Mouse (Mus musculus): ENCODE data around the gene Dbndd2.
A peak's percentile ranks its signal among the peaks of the same experiment; 100 is the strongest.

The Dbndd2 gene

DNA sequence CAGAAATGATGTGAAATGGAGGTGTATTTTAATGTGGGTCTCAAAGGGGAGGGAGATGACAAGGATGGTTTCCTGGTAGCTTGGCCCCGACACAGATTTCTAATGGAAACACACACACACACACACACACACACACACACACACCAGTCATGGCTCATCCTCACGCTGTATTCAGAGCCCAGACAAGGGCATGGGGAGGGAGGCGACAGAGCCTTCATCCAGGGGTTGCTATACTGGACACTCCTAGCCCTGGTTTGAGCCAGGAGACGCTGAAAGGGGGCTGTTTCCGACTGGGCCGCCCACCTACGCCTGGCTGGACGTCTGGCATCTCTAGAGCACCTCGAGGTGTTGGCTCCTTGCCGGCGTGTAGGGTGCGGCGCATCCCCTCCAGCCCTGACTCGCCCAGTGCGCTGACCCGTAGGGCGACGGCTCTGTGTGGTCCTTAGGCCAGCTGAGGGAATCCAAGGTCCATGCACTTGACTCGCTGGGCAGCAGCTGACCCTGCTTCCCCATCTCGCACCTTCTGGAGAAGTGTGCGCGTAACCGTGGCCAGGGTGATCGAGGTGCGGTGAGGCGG lies at the start of gene Dbndd2:
Gene Dbndd2, plus strand, starts transcription at position 426 of the 577 bp plus-strand sequence.
- DNase-seq (ENCODE audit: low read depth, low spot score): no peak
- Histone ChIP-seq H3K27me3 (ENCODE audit: control insufficient read depth, insufficient read depth, low read length, poor library complexity, severe bottlenecking) (no peaks in the 10 kb centered on the region), H3K36me3 (ENCODE audit: control insufficient read depth, insufficient read depth, low read length, poor library complexity, severe bottlenecking) (no peaks in the 10 kb centered on the region)

GRCm38 (mm10) chr2:164436215-164436913 lies 49.5 kb upstream of the Dbndd2 start:
- DNase-seq (ENCODE audit: low read depth, low spot score): no peak
- H3K36me3 ChIP-seq (ENCODE audit: control insufficient read depth, insufficient read depth, low read length, poor library complexity, severe bottlenecking): no peaks in the 10 kb centered on the region
- H3K27me3 ChIP-seq (ENCODE audit: control insufficient read depth, insufficient read depth, low read length, poor library complexity, severe bottlenecking): no peaks in the 10 kb centered on the region

DNA sequence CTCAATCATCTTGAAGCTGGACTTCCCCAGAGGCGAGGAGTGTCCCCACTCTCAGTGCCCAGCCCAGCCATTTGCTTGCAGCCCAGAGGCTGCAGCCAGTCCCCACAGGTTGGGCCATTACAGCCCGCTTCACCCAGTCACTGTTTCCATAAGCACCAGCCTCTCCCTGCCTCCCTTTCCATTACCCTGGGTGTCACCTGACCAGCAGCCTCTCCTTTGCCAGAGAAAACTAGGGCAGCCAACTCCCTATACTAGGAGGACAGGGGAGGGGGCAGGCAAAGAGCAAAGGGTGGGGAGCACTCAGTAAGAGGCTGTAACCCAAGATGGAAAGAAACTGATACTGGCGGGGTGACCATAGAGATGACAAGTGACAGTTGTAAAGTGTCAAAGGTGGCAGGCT lies 48.9 kb upstream of the Dbndd2 start:
- Histone ChIP-seq H3K36me3 (ENCODE audit: control insufficient read depth, insufficient read depth, low read length, poor library complexity, severe bottlenecking) (no peaks in the 10 kb centered on the region), H3K27me3 (ENCODE audit: control insufficient read depth, insufficient read depth, low read length, poor library complexity, severe bottlenecking) (no peaks in the 10 kb centered on the region)
- DNase-seq (ENCODE audit: low read depth, low spot score): no peak

- no peak for DNase-seq (ENCODE audit: low read depth, low spot score)
- no peaks in the 10 kb centered on the region for H3K27me3 ChIP-seq (ENCODE audit: control insufficient read depth, insufficient read depth, low read length, poor library complexity, severe bottlenecking)
- no peaks in the 10 kb centered on the region for H3K36me3 ChIP-seq (ENCODE audit: control insufficient read depth, insufficient read depth, low read length, poor library complexity, severe bottlenecking)
Observed at GRCm38 (mm10) chr2:164437710-164438109, 48.2 kb upstream of the Dbndd2 start.

DNA sequence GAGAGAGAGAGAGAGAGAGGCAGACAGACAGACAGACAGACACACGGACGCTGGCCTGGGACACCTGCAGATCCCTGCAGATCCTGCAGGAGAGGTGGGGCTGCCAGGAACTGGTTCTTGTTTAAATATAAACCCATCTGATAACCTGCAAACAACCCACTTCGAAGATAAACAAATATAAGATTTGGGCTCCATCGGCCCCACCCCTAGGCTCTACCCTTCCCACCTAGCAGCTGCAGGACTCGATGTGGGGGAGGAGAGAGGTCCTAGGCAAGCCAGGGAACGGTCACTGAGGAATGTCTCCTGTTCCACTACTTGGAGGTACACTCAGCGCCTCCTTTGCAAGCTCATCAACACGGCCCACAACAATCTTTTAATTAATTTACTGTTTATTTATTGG lies 47.6 kb upstream of the Dbndd2 start:
- H3K27me3 ChIP-seq (ENCODE audit: control insufficient read depth, insufficient read depth, low read length, poor library complexity, severe bottlenecking): no peaks in the 10 kb centered on the region
- H3K36me3 ChIP-seq (ENCODE audit: control insufficient read depth, insufficient read depth, low read length, poor library complexity, severe bottlenecking): no peaks in the 10 kb centered on the region
- DNase-seq (ENCODE audit: low read depth, low spot score): no peak

DNA sequence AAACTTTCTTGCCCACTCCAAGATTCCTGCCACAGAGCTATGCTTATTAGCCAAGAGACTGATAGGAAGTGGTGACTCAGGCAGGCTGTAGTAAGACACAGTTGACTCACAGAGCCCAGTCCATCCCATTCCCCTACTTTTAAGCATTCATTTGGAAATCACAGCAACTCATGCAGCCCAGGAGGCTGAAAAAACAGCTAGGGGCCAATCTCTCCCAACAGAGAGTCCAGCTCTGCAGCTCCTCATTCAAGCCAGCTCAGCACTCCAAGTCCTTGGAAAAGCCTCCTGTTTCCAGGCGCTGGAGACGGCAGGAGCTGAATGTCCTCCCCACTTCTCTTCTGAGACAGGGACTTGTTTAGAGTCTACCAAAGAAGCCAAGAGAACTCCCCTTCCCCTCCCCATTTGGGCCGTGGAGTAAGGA lies 46.9 kb upstream of the Dbndd2 start:
- no peaks in the 10 kb centered on the region for H3K27me3 ChIP-seq (ENCODE audit: control insufficient read depth, insufficient read depth, low read length, poor library complexity, severe bottlenecking)
- no peaks in the 10 kb centered on the region for H3K36me3 ChIP-seq (ENCODE audit: control insufficient read depth, insufficient read depth, low read length, poor library complexity, severe bottlenecking)
- DNase-seq (ENCODE audit: low read depth, low spot score): no peak

- H3K27me3 ChIP-seq (ENCODE audit: control insufficient read depth, insufficient read depth, low read length, poor library complexity, severe bottlenecking): no peaks in the 10 kb centered on the region
- no peak for DNase-seq (ENCODE audit: low read depth, low spot score)
Observed at GRCm38 (mm10) chr2:164440314-164440713, 45.6 kb upstream of the Dbndd2 start.

DNA sequence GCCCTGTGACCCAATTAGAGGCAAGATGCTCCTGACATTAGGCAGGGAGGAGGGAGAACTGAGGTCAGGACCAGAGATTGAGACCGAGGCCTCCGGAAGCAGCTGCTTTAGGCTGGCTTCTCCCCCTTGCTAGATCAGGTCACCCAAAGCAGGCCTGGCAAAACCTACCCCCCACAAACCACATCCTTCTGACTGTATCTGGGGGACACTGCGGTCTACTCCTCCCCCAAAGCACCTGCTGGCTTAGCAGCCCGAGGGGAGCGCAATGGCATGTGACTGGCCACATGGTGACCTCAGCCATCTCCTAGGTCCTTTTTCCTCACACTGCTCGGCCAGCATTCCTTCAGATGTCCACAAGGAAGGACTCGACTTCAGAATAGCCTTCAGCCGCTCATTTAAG lies 44.8 kb upstream of the Dbndd2 start:
- Histone ChIP-seq H3K36me3 (ENCODE audit: control insufficient read depth, insufficient read depth, low read length, poor library complexity, severe bottlenecking) (no peaks in the 10 kb centered on the region), H3K27me3 (ENCODE audit: control insufficient read depth, insufficient read depth, low read length, poor library complexity, severe bottlenecking) (no peaks in the 10 kb centered on the region)
- DNase-seq (ENCODE audit: low read depth, low spot score): peak; percentile 87

More at GRCm38 (mm10) chr2:164440314-164440713, 45.6 kb upstream of the Dbndd2 start:
- no peaks in the 10 kb centered on the region for H3K36me3 ChIP-seq (ENCODE audit: control insufficient read depth, insufficient read depth, low read length, poor library complexity, severe bottlenecking)

- Histone ChIP-seq H3K36me3 (ENCODE audit: control insufficient read depth, insufficient read depth, low read length, poor library complexity, severe bottlenecking) (no peaks in the 10 kb centered on the region), H3K27me3 (ENCODE audit: control insufficient read depth, insufficient read depth, low read length, poor library complexity, severe bottlenecking) (no peaks in the 10 kb centered on the region)
- DNase-seq (ENCODE audit: low read depth, low spot score): no peak
Observed at GRCm38 (mm10) chr2:164441731-164442130, 44.2 kb upstream of the Dbndd2 start.

- Histone ChIP-seq H3K36me3 (ENCODE audit: control insufficient read depth, insufficient read depth, low read length, poor library complexity, severe bottlenecking) (no peaks in the 10 kb centered on the region), H3K27me3 (ENCODE audit: control insufficient read depth, insufficient read depth, low read length, poor library complexity, severe bottlenecking) (no peaks in the 10 kb centered on the region)
- peak; percentile 30 for DNase-seq (ENCODE audit: low read depth, low spot score)
Observed at GRCm38 (mm10) chr2:164442315-164443050, 43.4 kb upstream of the Dbndd2 start.

DNA sequence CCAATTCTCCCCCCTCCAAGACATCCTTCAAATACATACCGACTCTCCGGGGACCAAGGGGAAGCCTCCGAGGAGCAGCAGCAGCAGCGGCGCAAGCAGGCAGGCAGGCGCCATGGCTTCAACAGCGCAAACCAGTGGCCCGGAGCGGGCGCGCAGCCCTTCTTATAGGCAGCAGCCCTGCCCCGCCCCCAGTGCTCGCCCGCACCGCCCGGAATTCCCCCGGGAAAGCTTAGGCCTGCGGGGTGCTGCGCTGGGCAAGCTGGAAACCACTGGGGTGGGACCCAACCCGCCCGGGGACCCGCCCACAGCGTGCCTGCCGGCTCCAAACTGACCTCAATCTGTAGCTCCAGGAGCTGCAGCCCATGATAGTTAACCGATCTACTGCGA lies 42.9 kb upstream of the Dbndd2 start:
- Histone ChIP-seq H3K36me3 (ENCODE audit: control insufficient read depth, insufficient read depth, low read length, poor library complexity, severe bottlenecking) (no peaks in the 10 kb centered on the region), H3K27me3 (ENCODE audit: control insufficient read depth, insufficient read depth, low read length, poor library complexity, severe bottlenecking) (no peaks in the 10 kb centered on the region)
- peak; percentile 86 for DNase-seq (ENCODE audit: low read depth, low spot score)

- DNase-seq (ENCODE audit: low read depth, low spot score): no peak
- Histone ChIP-seq H3K27me3 (ENCODE audit: control insufficient read depth, insufficient read depth, low read length, poor library complexity, severe bottlenecking) (no peaks in the 10 kb centered on the region), H3K36me3 (ENCODE audit: control insufficient read depth, insufficient read depth, low read length, poor library complexity, severe bottlenecking) (no peaks in the 10 kb centered on the region)
Observed at GRCm38 (mm10) chr2:164443460-164444000, 42.4 kb upstream of the Dbndd2 start, which contains the start of gene Sdc4. Gene Sdc4, minus strand, starts transcription at chr2:164443887.

DNA sequence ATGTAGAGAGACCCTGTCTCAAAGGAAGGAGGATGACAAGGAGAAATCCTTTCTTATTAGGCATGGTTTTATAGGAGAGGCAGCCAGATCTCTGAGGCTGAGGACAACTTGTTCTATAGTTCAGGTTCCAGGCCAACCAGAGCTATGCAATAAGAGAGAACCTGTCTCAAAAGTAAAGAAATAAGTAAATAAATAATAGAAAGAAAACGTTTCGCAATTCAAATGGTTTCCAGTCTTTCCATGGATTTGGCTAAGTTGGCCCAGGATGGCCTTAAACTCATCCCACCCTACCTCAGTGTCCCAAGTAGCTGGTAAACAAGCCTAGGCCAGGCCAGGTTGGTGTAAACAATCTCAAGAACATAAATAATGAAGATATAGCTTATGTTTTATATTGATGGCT lies 41.2 kb upstream of the Dbndd2 start:
- H3K36me3 ChIP-seq (ENCODE audit: control insufficient read depth, insufficient read depth, low read length, poor library complexity, severe bottlenecking): no peaks in the 10 kb centered on the region
- no peak for DNase-seq (ENCODE audit: low read depth, low spot score)

DNA sequence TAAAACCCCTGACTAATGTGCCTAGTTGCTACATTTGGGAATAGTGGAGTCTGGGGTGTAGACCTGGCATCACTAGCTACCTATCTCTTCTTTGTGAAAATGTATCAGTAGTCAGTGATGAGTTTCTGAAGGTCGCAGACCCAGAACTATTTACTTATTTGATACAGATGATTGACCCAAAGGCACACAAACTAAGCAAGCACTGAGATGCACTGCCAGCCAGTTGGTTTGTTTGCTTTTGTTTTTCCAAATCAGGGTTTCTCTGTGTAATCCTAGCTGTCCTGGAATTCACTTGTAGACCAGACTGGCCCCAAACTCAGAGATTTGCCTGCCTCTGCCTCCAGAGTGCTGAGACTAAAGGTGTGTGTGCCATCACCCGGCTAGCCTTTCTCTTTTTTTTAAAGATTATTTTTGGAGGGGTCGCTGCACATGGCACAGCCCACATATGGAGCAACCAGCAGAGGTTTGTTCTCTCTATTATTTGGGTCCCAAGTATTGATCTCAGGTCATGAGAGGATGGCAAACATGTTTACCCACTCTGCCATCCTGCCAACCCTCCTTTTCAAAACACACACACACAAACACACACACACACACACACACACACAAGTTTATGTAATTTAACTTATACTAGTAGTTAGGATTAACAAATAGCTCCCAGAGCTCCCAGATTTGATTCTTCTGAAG lies 40.4 kb upstream of the Dbndd2 start:
- H3K36me3 ChIP-seq (ENCODE audit: control insufficient read depth, insufficient read depth, low read length, poor library complexity, severe bottlenecking): no peaks in the 10 kb centered on the region
- no peaks in the 10 kb centered on the region for H3K27me3 ChIP-seq (ENCODE audit: control insufficient read depth, insufficient read depth, low read length, poor library complexity, severe bottlenecking)
- no peak for DNase-seq (ENCODE audit: low read depth, low spot score)

More for the DNA sequence above, 41.2 kb upstream of the Dbndd2 start:
- H3K27me3 ChIP-seq (ENCODE audit: control insufficient read depth, insufficient read depth, low read length, poor library complexity, severe bottlenecking): no peaks in the 10 kb centered on the region

All from splenic B cell, adult 2 months (primary cell).